Mouse (Mus musculus): ENCODE measurements around the gene Odam. TPM values are rescaled to one million over a fixed set of nuclear protein-coding genes. Genes with fewer than 3 reads are reported as not detected.

Gene Odam
- polyA plus RNA-seq (2016; fragmentation: Nextera tagmentation; extraction: Ambion mirVana), result not detected in 2 replicates

GRCm38 (mm10) chr5:87884729-87885128 lies at the start of gene Odam:
TSS of gene Odam (plus strand) at chr5:87885029.
- 87% methylated on average over 1 of the region's 1 CpGs for whole genome bisulfite sequencing
- Histone ChIP-seq H3K27ac (no peak within 1 kb of the TSS), H3K4me3 (no peak within 1 kb of the TSS), H3K4me2 (replicated peaks) (no peak within 1 kb of the TSS), H3K27me3 (replicated peaks) (no peaks in the 10 kb centered on the region), H3K9me3 (no peaks in the 10 kb centered on the region), H3K9ac (no peak within 1 kb of the TSS), H3K36me3 (no peaks in the 10 kb centered on the region), H3K4me1 (no peaks in the 10 kb centered on the region)
- ATAC-seq (ENCODE audit: low FRiP score, low read depth), result no peak

DNA sequence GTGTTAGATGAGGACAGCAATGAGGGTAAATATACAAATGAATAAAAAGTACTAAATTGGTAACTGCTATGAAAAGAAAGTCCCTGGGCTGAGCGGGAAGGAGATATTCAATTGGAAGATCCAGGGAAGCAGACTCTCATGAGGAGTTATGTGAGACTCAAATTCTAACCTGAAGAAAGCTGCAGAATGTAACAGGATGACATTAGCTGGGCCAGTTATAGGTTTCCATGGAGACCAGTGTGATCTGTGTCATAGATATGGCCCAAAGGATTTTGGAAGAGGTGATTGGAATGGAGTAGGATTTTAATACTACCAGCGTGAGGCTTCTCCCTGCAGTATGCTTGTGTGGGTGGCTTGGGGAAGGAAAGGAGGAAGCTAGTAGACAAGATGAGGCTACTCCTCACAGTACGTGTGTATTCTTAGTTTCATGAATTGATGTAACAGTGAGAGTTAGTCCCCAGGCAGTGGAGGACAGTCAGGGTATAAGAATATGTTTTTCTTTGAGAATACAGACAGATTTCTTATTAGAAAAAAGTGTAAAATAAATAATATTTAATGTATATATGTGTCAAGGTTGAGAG lies 29.6 kb upstream of the Odam start:
- H3K4me3 ChIP-seq, result no peak overlapping the region
- H3K27me3 ChIP-seq (replicated peaks), result no peaks in the 10 kb centered on the region
- H3K9me3 ChIP-seq, result no peaks in the 10 kb centered on the region
- H3K4me2 ChIP-seq (replicated peaks), result no peak overlapping the region
- H3K36me3 ChIP-seq, result no peaks in the 10 kb centered on the region
- ATAC-seq (ENCODE audit: low FRiP score, low read depth), result no peak
- no peaks in the 10 kb centered on the region for H3K4me1 ChIP-seq
- H3K27ac ChIP-seq, result no peak overlapping the region
- no peak overlapping the region for H3K9ac ChIP-seq
- WGBS, result 80% methylated on average over 3 of the region's 3 CpGs

GRCm38 (mm10) chr5:87870084-87870483 lies 14.7 kb upstream of the Odam start:
- Histone ChIP-seq H3K9me3 (no peaks in the 10 kb centered on the region), H3K4me3 (no peak overlapping the region), H3K4me1 (no peaks in the 10 kb centered on the region), H3K36me3 (no peaks in the 10 kb centered on the region), H3K4me2 (replicated peaks) (no peak overlapping the region), H3K27ac (no peak overlapping the region), H3K9ac (no peak overlapping the region), H3K27me3 (replicated peaks) (no peaks in the 10 kb centered on the region)
- no peak for ATAC-seq (ENCODE audit: low FRiP score, low read depth)
- WGBS, result 71% methylated on average over 2 of the region's 2 CpGs

GRCm38 (mm10) chr5:87871423-87871822 lies 13.4 kb upstream of the Odam start:
- Histone ChIP-seq H3K36me3 (no peaks in the 10 kb centered on the region), H3K27ac (no peak overlapping the region), H3K9ac (no peak overlapping the region), H3K27me3 (replicated peaks) (no peaks in the 10 kb centered on the region), H3K4me2 (replicated peaks) (no peak overlapping the region), H3K9me3 (no peaks in the 10 kb centered on the region), H3K4me3 (no peak overlapping the region), H3K4me1 (no peaks in the 10 kb centered on the region)
- ATAC-seq (ENCODE audit: low FRiP score, low read depth), result no peak
- 40% methylated on average over 4 of the region's 4 CpGs for WGBS

DNA sequence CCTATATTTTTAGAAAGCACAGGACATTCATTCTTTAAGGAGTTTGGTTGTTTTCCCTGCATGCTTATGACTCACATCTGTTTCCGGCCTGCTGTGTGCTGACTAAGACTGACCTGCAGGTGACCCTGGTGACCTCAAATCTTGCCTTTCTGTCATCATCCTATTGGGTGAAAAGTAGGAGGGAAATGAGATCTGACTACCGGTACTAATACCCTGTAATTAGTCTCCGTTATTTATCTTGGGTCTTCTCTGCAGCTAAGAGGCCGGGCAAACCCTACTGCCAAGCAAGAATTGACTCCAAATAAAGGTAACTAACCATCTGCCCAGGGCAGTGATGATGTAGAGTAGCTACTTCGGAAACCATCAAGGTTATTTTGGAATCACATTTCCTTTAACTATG lies 40.5 kb downstream of the Odam start, which contains the start of gene Csn3:
Gene Csn3 (plus strand): TSS at position 208 of the 400 bp plus-strand sequence.
- ATAC-seq (ENCODE audit: low FRiP score, low read depth), result no peak

DNA sequence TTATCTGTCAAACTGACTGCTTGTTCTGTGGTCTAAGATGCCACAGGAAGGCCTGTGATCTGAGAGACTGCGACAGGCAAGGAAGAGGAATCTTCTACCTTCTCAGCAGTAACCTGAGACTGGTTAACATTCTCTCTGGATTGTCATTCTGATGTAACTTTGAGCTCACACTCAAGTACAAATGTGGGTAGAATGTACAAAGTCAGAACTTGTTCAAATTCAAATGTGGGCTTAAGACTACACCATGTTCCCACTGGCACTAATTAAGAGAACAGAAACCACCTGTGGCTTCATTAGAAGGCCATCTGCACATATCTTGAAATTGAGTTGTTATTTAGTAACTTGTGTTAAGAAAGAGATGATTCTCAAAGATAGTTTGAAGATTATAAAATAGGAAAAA lies 46.8 kb downstream of the Odam start:
- no peak for ATAC-seq (ENCODE audit: low FRiP score, low read depth)

More for the DNA sequence above, 40.5 kb downstream of the Odam start, which contains the start of gene Csn3:
- Histone ChIP-seq H3K9ac (no peak within 1 kb of the TSS), H3K4me1 (no peaks in the 10 kb centered on the region), H3K36me3 (no peaks in the 10 kb centered on the region), H3K4me3 (no peak within 1 kb of the TSS), H3K27ac (no peak within 1 kb of the TSS), H3K4me2 (replicated peaks) (no peak within 1 kb of the TSS), H3K9me3 (no peaks in the 10 kb centered on the region), H3K27me3 (replicated peaks) (no peaks in the 10 kb centered on the region)
- 29% methylated on average over 5 of the region's 5 CpGs for WGBS

GRCm38 (mm10) chr5:87940752-87941151 lies 55.9 kb downstream of the Odam start:
- no peak overlapping the region for H3K4me3 ChIP-seq
- no peaks in the 10 kb centered on the region for H3K36me3 ChIP-seq
- no peaks in the 10 kb centered on the region for H3K27me3 ChIP-seq (replicated peaks)
- H3K4me1 ChIP-seq, result no peaks in the 10 kb centered on the region
- 56% methylated on average over 3 of the region's 3 CpGs for WGBS
- no peak overlapping the region for H3K4me2 ChIP-seq (replicated peaks)
- no peaks in the 10 kb centered on the region for H3K9me3 ChIP-seq
- ATAC-seq (ENCODE audit: low FRiP score, low read depth), result no peak
- H3K27ac ChIP-seq, result no peak overlapping the region
- no peak overlapping the region for H3K9ac ChIP-seq

More for the DNA sequence above, 46.8 kb downstream of the Odam start:
- Histone ChIP-seq H3K4me1 (no peaks in the 10 kb centered on the region), H3K4me2 (replicated peaks) (no peak overlapping the region), H3K36me3 (no peaks in the 10 kb centered on the region), H3K4me3 (no peak overlapping the region), H3K9me3 (no peaks in the 10 kb centered on the region), H3K27ac (no peak overlapping the region), H3K9ac (no peak overlapping the region), H3K27me3 (replicated peaks) (no peaks in the 10 kb centered on the region)
- 57% methylated on average over 1 of the region's 1 CpGs for WGBS

DNA sequence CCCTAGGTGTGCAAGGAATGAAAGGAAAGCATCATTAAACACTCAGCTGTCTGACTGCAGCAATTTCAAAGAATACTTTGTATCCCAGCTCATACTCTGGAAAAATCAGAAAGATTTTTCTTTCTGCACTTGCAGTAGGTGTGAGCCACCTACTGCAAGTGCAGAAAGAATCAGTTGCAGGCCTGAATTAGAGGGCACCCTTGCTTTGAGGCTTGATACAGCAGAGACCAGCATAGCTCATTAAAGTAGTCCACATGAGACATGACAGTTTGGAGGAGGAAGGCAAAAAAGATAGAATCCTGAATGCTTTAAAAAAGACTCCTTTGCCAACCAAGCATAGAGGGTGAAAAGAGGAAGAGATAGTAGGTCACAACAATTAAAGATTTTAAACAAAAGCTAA lies 57.7 kb downstream of the Odam start:
- no peak overlapping the region for H3K9ac ChIP-seq
- ATAC-seq (ENCODE audit: low FRiP score, low read depth), result no peak
- H3K27ac ChIP-seq, result no peak overlapping the region
- no peak overlapping the region for H3K4me3 ChIP-seq
- no peaks in the 10 kb centered on the region for H3K27me3 ChIP-seq (replicated peaks)
- no peaks in the 10 kb centered on the region for H3K36me3 ChIP-seq
- no peak overlapping the region for H3K4me2 ChIP-seq (replicated peaks)
- H3K9me3 ChIP-seq, result no peaks in the 10 kb centered on the region
- H3K4me1 ChIP-seq, result no peaks in the 10 kb centered on the region

Other genes starting within 250 kb of the Odam start
- not detected in 2 replicates for gene Csn1s1, start 218.8 kb upstream of the Odam start, polyA plus RNA-seq (2016; fragmentation: Nextera tagmentation; extraction: Ambion mirVana)
- not detected in 2 replicates for gene Csn2, start 185.4 kb upstream of the Odam start, polyA plus RNA-seq (2016; fragmentation: Nextera tagmentation; extraction: Ambion mirVana)
- not detected in 2 replicates for gene Csn1s2a, start 110.5 kb upstream of the Odam start, polyA plus RNA-seq (2016; fragmentation: Nextera tagmentation; extraction: Ambion mirVana)
- gene Csn1s2b, start 76.9 kb upstream of the Odam start, polyA plus RNA-seq (2016; fragmentation: Nextera tagmentation; extraction: Ambion mirVana), result not detected in 2 replicates
- gene Prr27, start 59.3 kb upstream of the Odam start, polyA plus RNA-seq (2016; fragmentation: Nextera tagmentation; extraction: Ambion mirVana), result not detected in 2 replicates
- 0.20 and 0.31 TPM in 2 replicates for gene Csn3, start 40.5 kb downstream of the Odam start, polyA plus RNA-seq (2016; fragmentation: Nextera tagmentation; extraction: Ambion mirVana)
- not detected in 2 replicates for gene 2310003L06Rik, start 84.4 kb downstream of the Odam start, polyA plus RNA-seq (2016; fragmentation: Nextera tagmentation; extraction: Ambion mirVana)
- gene Gm28434, start 84.5 kb downstream of the Odam start, polyA plus RNA-seq (2016; fragmentation: Nextera tagmentation; extraction: Ambion mirVana), result not detected in 2 replicates
- not detected in 2 replicates for gene Cabs1, start 94.4 kb downstream of the Odam start, polyA plus RNA-seq (2016; fragmentation: Nextera tagmentation; extraction: Ambion mirVana)
- gene Smr3a, start 117.5 kb downstream of the Odam start, polyA plus RNA-seq (2016; fragmentation: Nextera tagmentation; extraction: Ambion mirVana), result not detected in 2 replicates
- gene Smr2, start 201.5 kb downstream of the Odam start, polyA plus RNA-seq (2016; fragmentation: Nextera tagmentation; extraction: Ambion mirVana), result not detected in 2 replicates
- not detected in 2 replicates for gene Gm11116, start 226.5 kb downstream of the Odam start, polyA plus RNA-seq (2016; fragmentation: Nextera tagmentation; extraction: Ambion mirVana)

Measured in neural tube, embryonic 12.5 days (tissue).